Mouse (Mus musculus) thymus, adult 2 months (tissue): Measurements from ENCODE around the gene Arid3c.

Source experiments
- CTCF ChIP-seq: fragments of 200-500 bp; IDR thresholded peaks from 2 replicates; pipeline ENCODE4 v1.5.1; 2012; ENCODE audit warnings: mild to moderate bottlenecking, control low read depth, low read length, moderate library complexity, borderline replicate concordance; ENCODE audit not compliant: control insufficient read depth, poor library complexity, insufficient read depth; ENCODE audit errors: extremely low read depth
- POLR2A ChIP-seq: fragments of 200-500 bp; IDR thresholded peaks from 2 replicates; pipeline ENCODE4 v1.6.1; 2012; ENCODE audit warnings: mild to moderate bottlenecking, low read length, control low read depth, moderate library complexity; ENCODE audit not compliant: control insufficient read depth, poor library complexity, insufficient read depth; ENCODE audit errors: extremely low read depth

DNA sequence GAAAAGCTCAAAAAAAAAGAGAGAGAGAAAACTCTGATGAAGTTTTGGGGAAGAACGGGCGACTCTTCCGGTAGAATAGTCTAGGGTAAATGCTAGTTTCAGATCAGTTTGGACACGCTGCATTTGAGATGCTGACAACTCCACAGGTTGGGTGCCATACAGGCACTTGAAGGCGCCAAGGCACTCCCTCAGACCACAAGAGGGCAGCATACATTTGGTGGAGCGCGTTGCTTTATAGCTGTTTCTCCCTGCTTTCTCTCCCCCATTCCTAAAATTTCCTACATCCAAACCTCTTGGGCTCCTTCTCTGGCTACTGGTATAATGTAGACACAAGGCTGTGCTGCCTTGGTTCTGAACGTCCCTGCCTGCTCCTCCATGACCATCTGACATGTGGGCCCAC lies 16.7 kb downstream of the Arid3c start:
- no peak for TF ChIP-seq POLR2A
- peak; percentile 59; the same call in 1 of the 2 replicates for TF ChIP-seq CTCF
